Mouse (Mus musculus): ENCODE measurements at regions not wholly inside any gene's neighbourhood (a gene's known extent, or its start where the extent isn't known, plus 50 kb on each side); places are given as distances from the start of the nearest gene placed in this dataset.

GRCm38 (mm10) chr12:6930726-6931125 is 1046.7 kb upstream of the Apob start:
- no peaks in the 10 kb centered on the region for H3K9me3 ChIP-seq (ENCODE audit: control insufficient read depth, low read length)
- DNase-seq (ENCODE audit: low spot score) (no peak), ATAC-seq (replicated peaks; ENCODE audit: low FRiP score, low TSS enrichment, low read depth) (no peak)
- no peak overlapping the region for H3K9ac ChIP-seq (ENCODE audit: low read length)
- no peak overlapping the region for H3K4me2 ChIP-seq (ENCODE audit: low read length)
- no peak overlapping the region for H3K4me3 ChIP-seq (ENCODE audit: low read depth, low read length)
- no peaks in the 10 kb centered on the region for H3K4me1 ChIP-seq (replicated peaks; ENCODE audit: control insufficient read depth, insufficient read depth, low read length)
- H3K27me3 ChIP-seq (replicated peaks; ENCODE audit: control insufficient read depth, insufficient read depth, low read length) = no peaks in the 10 kb centered on the region
- no peak overlapping the region for H3K27ac ChIP-seq (ENCODE audit: low read depth)
- no peaks in the 10 kb centered on the region for H3K36me3 ChIP-seq (ENCODE audit: control insufficient read depth, insufficient read depth, low read length)
- WGBS = 81% methylated on average over 5 of the region's 5 CpGs

- Histone ChIP-seq H3K4me2 (ENCODE audit: low read length) (no peak overlapping the region), H3K27ac (ENCODE audit: low read depth) (no peak overlapping the region), H3K9ac (ENCODE audit: low read length) (no peak overlapping the region), H3K4me1 (replicated peaks; ENCODE audit: control insufficient read depth, insufficient read depth, low read length) (no peaks in the 10 kb centered on the region), H3K9me3 (ENCODE audit: control insufficient read depth, low read length) (no peaks in the 10 kb centered on the region), H3K36me3 (ENCODE audit: control insufficient read depth, insufficient read depth, low read length) (no peaks in the 10 kb centered on the region), H3K4me3 (ENCODE audit: low read depth, low read length) (no peak overlapping the region), H3K27me3 (replicated peaks; ENCODE audit: control insufficient read depth, insufficient read depth, low read length) (no peaks in the 10 kb centered on the region)
- 76% methylated on average over 3 of the region's 3 CpGs for WGBS
- DNase-seq (ENCODE audit: low spot score) (no peak), ATAC-seq (replicated peaks; ENCODE audit: low FRiP score, low TSS enrichment, low read depth) (no peak)
Observed at GRCm38 (mm10) chr12:6956638-6957037, 1020.8 kb upstream of the Apob start.

GRCm38 (mm10) chr12:6984664-6985063 is 992.8 kb upstream of the Apob start:
- no peak overlapping the region for H3K27ac ChIP-seq (ENCODE audit: low read depth)
- H3K9me3 ChIP-seq (ENCODE audit: control insufficient read depth, low read length) = no peaks in the 10 kb centered on the region
- H3K4me1 ChIP-seq (replicated peaks; ENCODE audit: control insufficient read depth, insufficient read depth, low read length) = no peaks in the 10 kb centered on the region
- WGBS = 70% methylated on average over 4 of the region's 4 CpGs
- H3K4me2 ChIP-seq (ENCODE audit: low read length) = no peak overlapping the region
- no peaks in the 10 kb centered on the region for H3K36me3 ChIP-seq (ENCODE audit: control insufficient read depth, insufficient read depth, low read length)
- H3K27me3 ChIP-seq (replicated peaks; ENCODE audit: control insufficient read depth, insufficient read depth, low read length) = no peaks in the 10 kb centered on the region
- DNase-seq (ENCODE audit: low spot score) (no peak), ATAC-seq (replicated peaks; ENCODE audit: low FRiP score, low TSS enrichment, low read depth) (no peak)
- no peak overlapping the region for H3K4me3 ChIP-seq (ENCODE audit: low read depth, low read length)
- H3K9ac ChIP-seq (ENCODE audit: low read length) = no peak overlapping the region

GRCm38 (mm10) chr12:7028447-7028846 is 949.0 kb upstream of the Apob start:
- H3K4me2 ChIP-seq (ENCODE audit: low read length) = no peak overlapping the region
- 81% methylated on average over 4 of the region's 4 CpGs for WGBS
- H3K4me1 ChIP-seq (replicated peaks; ENCODE audit: control insufficient read depth, insufficient read depth, low read length) = no peaks in the 10 kb centered on the region
- no peaks in the 10 kb centered on the region for H3K36me3 ChIP-seq (ENCODE audit: control insufficient read depth, insufficient read depth, low read length)
- no peak overlapping the region for H3K4me3 ChIP-seq (ENCODE audit: low read depth, low read length)
- no peak overlapping the region for H3K27ac ChIP-seq (ENCODE audit: low read depth)
- no peaks in the 10 kb centered on the region for H3K9me3 ChIP-seq (ENCODE audit: control insufficient read depth, low read length)
- no peaks in the 10 kb centered on the region for H3K27me3 ChIP-seq (replicated peaks; ENCODE audit: control insufficient read depth, insufficient read depth, low read length)
- ATAC-seq (replicated peaks; ENCODE audit: low FRiP score, low TSS enrichment, low read depth) (no peak), DNase-seq (ENCODE audit: low spot score) (no peak)
- no peak overlapping the region for H3K9ac ChIP-seq (ENCODE audit: low read length)

GRCm38 (mm10) chr12:7029396-7030065 is 947.9 kb upstream of the Apob start:
- H3K36me3 ChIP-seq (ENCODE audit: control insufficient read depth, insufficient read depth, low read length) = no peaks in the 10 kb centered on the region
- no peaks in the 10 kb centered on the region for H3K4me1 ChIP-seq (replicated peaks; ENCODE audit: control insufficient read depth, insufficient read depth, low read length)
- no peak overlapping the region for H3K27ac ChIP-seq (ENCODE audit: low read depth)
- no peak overlapping the region for H3K4me2 ChIP-seq (ENCODE audit: low read length)
- DNase-seq (ENCODE audit: low spot score) (no peak), ATAC-seq (replicated peaks; ENCODE audit: low FRiP score, low TSS enrichment, low read depth) (no peak)
- no peak overlapping the region for H3K9ac ChIP-seq (ENCODE audit: low read length)
- no peaks in the 10 kb centered on the region for H3K9me3 ChIP-seq (ENCODE audit: control insufficient read depth, low read length)
- WGBS = 67% methylated on average over 4 of the region's 4 CpGs
- H3K27me3 ChIP-seq (replicated peaks; ENCODE audit: control insufficient read depth, insufficient read depth, low read length) = no peaks in the 10 kb centered on the region
- H3K4me3 ChIP-seq (ENCODE audit: low read depth, low read length) = no peak overlapping the region

GRCm38 (mm10) chr12:7050791-7051190 is 926.7 kb upstream of the Apob start:
- 48% methylated on average over 3 of the region's 3 CpGs for WGBS
- no peak for ATAC-seq (replicated peaks; ENCODE audit: low FRiP score, low TSS enrichment, low read depth)

GRCm38 (mm10) chr12:7054575-7054974 is 922.9 kb upstream of the Apob start:
- Histone ChIP-seq H3K4me2 (ENCODE audit: low read length) (no peak overlapping the region), H3K4me1 (replicated peaks; ENCODE audit: control insufficient read depth, insufficient read depth, low read length) (no peaks in the 10 kb centered on the region; the same call in 1 of the 2 replicates), H3K27me3 (replicated peaks; ENCODE audit: control insufficient read depth, insufficient read depth, low read length) (no peaks in the 10 kb centered on the region), H3K9me3 (ENCODE audit: control insufficient read depth, low read length) (no peaks in the 10 kb centered on the region), H3K4me3 (ENCODE audit: low read depth, low read length) (no peak overlapping the region), H3K36me3 (ENCODE audit: control insufficient read depth, insufficient read depth, low read length) (no peaks in the 10 kb centered on the region), H3K9ac (ENCODE audit: low read length) (no peak overlapping the region), H3K27ac (ENCODE audit: low read depth) (no peak overlapping the region)
- 88% methylated on average over 2 of the region's 2 CpGs for WGBS
- no peak for DNase-seq (ENCODE audit: low spot score)
- ATAC-seq (replicated peaks; ENCODE audit: low FRiP score, low TSS enrichment, low read depth) = no peak

More at GRCm38 (mm10) chr12:7050791-7051190, 926.7 kb upstream of the Apob start:
- Histone ChIP-seq H3K4me2 (ENCODE audit: low read length) (no peak overlapping the region), H3K4me1 (replicated peaks; ENCODE audit: control insufficient read depth, insufficient read depth, low read length) (no peaks in the 10 kb centered on the region; the same call in 1 of the 2 replicates), H3K9me3 (ENCODE audit: control insufficient read depth, low read length) (no peaks in the 10 kb centered on the region), H3K4me3 (ENCODE audit: low read depth, low read length) (no peak overlapping the region), H3K27me3 (replicated peaks; ENCODE audit: control insufficient read depth, insufficient read depth, low read length) (no peaks in the 10 kb centered on the region), H3K36me3 (ENCODE audit: control insufficient read depth, insufficient read depth, low read length) (no peaks in the 10 kb centered on the region), H3K27ac (ENCODE audit: low read depth) (no peak overlapping the region), H3K9ac (ENCODE audit: low read length) (no peak overlapping the region)
- DNase-seq (ENCODE audit: low spot score) = peak; percentile 51

GRCm38 (mm10) chr12:7094582-7094981 is 882.9 kb upstream of the Apob start:
- Histone ChIP-seq H3K27me3 (replicated peaks; ENCODE audit: control insufficient read depth, insufficient read depth, low read length) (no peaks in the 10 kb centered on the region), H3K4me1 (replicated peaks; ENCODE audit: control insufficient read depth, insufficient read depth, low read length) (no peaks in the 10 kb centered on the region), H3K9ac (ENCODE audit: low read length) (no peak overlapping the region), H3K36me3 (ENCODE audit: control insufficient read depth, insufficient read depth, low read length) (no peaks in the 10 kb centered on the region), H3K4me2 (ENCODE audit: low read length) (no peak overlapping the region), H3K4me3 (ENCODE audit: low read depth, low read length) (no peak overlapping the region), H3K9me3 (ENCODE audit: control insufficient read depth, low read length) (no peaks in the 10 kb centered on the region), H3K27ac (ENCODE audit: low read depth) (no peak overlapping the region)
- WGBS = 79% methylated on average over 4 of the region's 4 CpGs
- no peak for DNase-seq (ENCODE audit: low spot score)
- no peak for ATAC-seq (replicated peaks; ENCODE audit: low FRiP score, low TSS enrichment, low read depth)

GRCm38 (mm10) chr12:7095440-7095839 is 882.0 kb upstream of the Apob start:
- H3K4me2 ChIP-seq (ENCODE audit: low read length) = no peak overlapping the region
- H3K9me3 ChIP-seq (ENCODE audit: control insufficient read depth, low read length) = no peaks in the 10 kb centered on the region
- WGBS = 14% methylated on average over 1 of the region's 1 CpGs
- no peaks in the 10 kb centered on the region for H3K4me1 ChIP-seq (replicated peaks; ENCODE audit: control insufficient read depth, insufficient read depth, low read length)
- no peak overlapping the region for H3K4me3 ChIP-seq (ENCODE audit: low read depth, low read length)
- no peak for DNase-seq (ENCODE audit: low spot score)
- no peak overlapping the region for H3K27ac ChIP-seq (ENCODE audit: low read depth)
- no peak overlapping the region for H3K9ac ChIP-seq (ENCODE audit: low read length)
- no peaks in the 10 kb centered on the region for H3K36me3 ChIP-seq (ENCODE audit: control insufficient read depth, insufficient read depth, low read length)
- no peak for ATAC-seq (replicated peaks; ENCODE audit: low FRiP score, low TSS enrichment, low read depth)
- no peaks in the 10 kb centered on the region for H3K27me3 ChIP-seq (replicated peaks; ENCODE audit: control insufficient read depth, insufficient read depth, low read length)

Measured in intestine, embryonic 14.5 days (tissue).